Mouse (Mus musculus) olfactory bulb, adult 2 months (tissue): ENCODE data around the gene Mlec.

Experiments
- CTCF ChIP-seq: fragments of 200-500 bp; IDR thresholded peaks from 2 replicates; pipeline ENCODE4 v1.5.1; 2012; ENCODE audit warnings: low read depth, mild to moderate bottlenecking, low read length, moderate library complexity; ENCODE audit not compliant: insufficient read depth
- POLR2A ChIP-seq: fragments of 200-500 bp; IDR thresholded peaks from 2 replicates; pipeline ENCODE4 v1.6.1; 2012; ENCODE audit warnings: mild to moderate bottlenecking, low read depth, low read length, moderate library complexity; ENCODE audit not compliant: insufficient read depth

DNA sequence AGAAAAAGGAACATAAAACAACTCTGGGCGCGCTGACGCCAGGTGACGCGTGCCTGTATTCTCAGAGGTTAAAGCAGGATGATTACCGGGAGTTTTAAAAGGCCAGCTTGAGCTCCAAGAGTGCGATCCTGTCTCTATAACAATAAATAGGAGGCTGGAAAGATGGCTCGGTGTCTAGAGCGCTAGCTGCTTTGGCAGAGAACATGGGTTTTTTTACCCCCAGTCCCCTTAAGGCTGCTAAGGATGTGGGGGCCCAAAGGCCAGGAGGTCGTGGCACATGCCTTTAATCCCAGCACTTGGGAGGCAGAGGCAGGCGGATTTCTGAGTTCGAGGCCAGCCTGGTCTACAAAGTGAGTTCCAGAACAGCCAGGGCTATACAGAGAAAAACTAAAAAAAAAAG lies 1.2 kb upstream of the Mlec start:
- TF ChIP-seq POLR2A (no peak), CTCF (no peak)
